Mouse (Mus musculus): ENCODE measurements around the gene Il5. TPM values are rescaled to one million over a fixed set of nuclear protein-coding genes. Genes with fewer than 3 reads are reported as not detected.

Gene Il5
- not detected in 2 replicates for polyA plus RNA-seq (2015; fragmentation: Nextera tagmentation; extraction: Ambion mirVana)

DNA sequence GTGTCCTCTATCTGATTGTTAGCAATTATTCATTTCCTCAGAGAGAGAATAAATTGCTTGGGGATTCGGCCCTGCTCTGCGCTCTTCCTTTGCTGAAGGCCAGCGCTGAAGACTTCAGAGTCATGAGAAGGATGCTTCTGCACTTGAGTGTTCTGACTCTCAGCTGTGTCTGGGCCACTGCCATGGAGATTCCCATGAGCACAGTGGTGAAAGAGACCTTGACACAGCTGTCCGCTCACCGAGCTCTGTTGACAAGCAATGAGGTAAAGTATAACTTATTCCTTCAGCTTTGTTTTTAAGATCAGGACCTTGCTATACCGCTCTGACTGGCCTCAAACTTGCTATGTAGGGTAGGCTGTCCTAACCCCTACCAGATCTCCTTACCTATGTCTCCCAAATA lies at the start of gene Il5:
Gene Il5, plus strand, starts transcription at position 80 of the 400 bp plus-strand sequence.
- Histone ChIP-seq H3K27me3 (replicated peaks; ENCODE audit: control insufficient read depth, insufficient read depth, low read length) (no peaks in the 10 kb centered on the region), H3K9ac (replicated peaks; ENCODE audit: low read depth, low read length) (no peak within 1 kb of the TSS), H3K4me1 (replicated peaks; ENCODE audit: control insufficient read depth, insufficient read depth, low read length) (no peaks in the 10 kb centered on the region), H3K9me3 (ENCODE audit: control insufficient read depth, low read length) (no peaks in the 10 kb centered on the region), H3K27ac (ENCODE audit: low read length) (no peak within 1 kb of the TSS), H3K4me2 (ENCODE audit: low read length) (no peak within 1 kb of the TSS), H3K36me3 (ENCODE audit: control insufficient read depth, insufficient read depth) (no peaks in the 10 kb centered on the region), H3K4me3 (replicated peaks; ENCODE audit: low read length) (no peak within 1 kb of the TSS)
- 89% methylated on average over 6 of the region's 6 CpGs for WGBS
- ATAC-seq, result no peak

DNA sequence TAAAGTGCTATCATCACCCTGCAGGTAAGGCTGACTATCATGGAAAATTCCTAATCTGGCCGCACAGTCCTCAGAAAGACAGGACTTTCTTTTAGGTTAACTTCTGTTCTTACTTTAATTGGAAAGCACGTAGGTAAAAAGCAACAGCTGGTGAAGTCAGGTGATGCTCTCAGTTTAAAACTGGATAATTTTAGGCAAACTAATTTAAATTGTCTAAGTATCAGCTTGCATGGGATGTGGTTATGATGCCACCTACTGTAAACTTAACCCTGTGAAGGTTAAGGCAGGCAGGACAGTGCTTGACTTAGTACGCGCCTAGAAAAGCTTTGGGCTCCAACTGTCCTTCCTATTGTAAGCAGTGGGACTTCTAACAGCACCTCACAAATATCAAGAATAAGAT lies 49.2 kb upstream of the Il5 start:
- Histone ChIP-seq H3K27ac (ENCODE audit: low read length) (no peak overlapping the region), H3K4me2 (ENCODE audit: low read length) (no peak overlapping the region), H3K4me1 (replicated peaks; ENCODE audit: control insufficient read depth, insufficient read depth, low read length) (no peaks in the 10 kb centered on the region), H3K9me3 (ENCODE audit: control insufficient read depth, low read length) (no peaks in the 10 kb centered on the region), H3K9ac (replicated peaks; ENCODE audit: low read depth, low read length) (no peak overlapping the region), H3K36me3 (ENCODE audit: control insufficient read depth, insufficient read depth) (peaks cover 10% of the 10 kb centered on the region), H3K27me3 (replicated peaks; ENCODE audit: control insufficient read depth, insufficient read depth, low read length) (no peaks in the 10 kb centered on the region), H3K4me3 (replicated peaks; ENCODE audit: low read length) (no peak overlapping the region)
- no peak for ATAC-seq
- WGBS, result 95% methylated on average over 4 of the region's 4 CpGs

DNA sequence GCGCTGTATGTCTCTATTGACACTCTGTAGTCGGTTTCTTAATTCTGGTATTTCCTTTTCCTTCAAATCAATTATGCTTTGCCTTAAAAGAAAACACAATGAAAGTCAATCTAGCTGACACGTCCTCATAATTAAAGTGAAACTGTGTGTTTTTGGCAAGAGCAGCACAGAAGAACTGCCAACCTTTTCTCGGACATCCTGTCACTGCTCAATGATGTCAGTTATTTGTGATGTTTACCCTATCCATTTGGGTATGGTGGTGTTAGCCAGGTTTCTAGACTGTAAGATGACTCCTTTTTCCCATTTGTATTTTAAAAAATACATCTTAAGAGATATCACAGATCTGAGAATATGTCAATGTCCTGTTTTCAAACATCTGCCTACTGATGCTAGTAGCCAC lies 40.5 kb upstream of the Il5 start:
- Histone ChIP-seq H3K9me3 (ENCODE audit: control insufficient read depth, low read length) (no peaks in the 10 kb centered on the region), H3K4me1 (replicated peaks; ENCODE audit: control insufficient read depth, insufficient read depth, low read length) (no peaks in the 10 kb centered on the region), H3K27ac (ENCODE audit: low read length) (no peak overlapping the region), H3K4me3 (replicated peaks; ENCODE audit: low read length) (no peak overlapping the region), H3K27me3 (replicated peaks; ENCODE audit: control insufficient read depth, insufficient read depth, low read length) (no peaks in the 10 kb centered on the region), H3K36me3 (ENCODE audit: control insufficient read depth, insufficient read depth) (peaks cover 9% of the 10 kb centered on the region), H3K4me2 (ENCODE audit: low read length) (no peak overlapping the region), H3K9ac (replicated peaks; ENCODE audit: low read depth, low read length) (no peak overlapping the region)
- 87% methylated on average over 4 of the region's 4 CpGs for WGBS
- ATAC-seq, result no peak

DNA sequence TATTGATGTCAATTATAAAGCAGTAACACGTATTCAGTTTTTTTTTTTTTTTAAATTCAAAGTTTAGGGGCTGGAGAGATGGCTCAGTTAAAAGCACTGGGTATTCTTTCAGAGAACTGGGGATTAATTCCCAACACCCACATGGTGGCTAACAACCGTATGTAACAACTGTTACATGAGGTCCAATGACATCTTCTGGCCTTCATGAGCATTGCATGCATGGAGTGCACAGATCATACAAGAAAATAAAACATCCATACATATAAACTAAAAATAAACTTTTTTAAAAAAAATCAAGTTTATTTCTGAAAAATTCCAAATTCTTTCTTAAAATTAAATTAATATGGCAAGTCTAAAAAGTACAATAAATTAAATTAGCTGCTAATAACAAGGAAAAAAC lies 38.9 kb upstream of the Il5 start:
- H3K4me1 ChIP-seq (replicated peaks; ENCODE audit: control insufficient read depth, insufficient read depth, low read length), result no peaks in the 10 kb centered on the region
- H3K4me2 ChIP-seq (ENCODE audit: low read length), result no peak overlapping the region
- H3K9me3 ChIP-seq (ENCODE audit: control insufficient read depth, low read length), result no peaks in the 10 kb centered on the region
- H3K9ac ChIP-seq (replicated peaks; ENCODE audit: low read depth, low read length), result no peak overlapping the region
- H3K27ac ChIP-seq (ENCODE audit: low read length), result no peak overlapping the region
- peaks cover 9% of the 10 kb centered on the region; the same call in 1 of the 2 replicates for H3K36me3 ChIP-seq (ENCODE audit: control insufficient read depth, insufficient read depth)
- H3K4me3 ChIP-seq (replicated peaks; ENCODE audit: low read length), result no peak overlapping the region
- WGBS, result 92% methylated on average over 2 of the region's 2 CpGs
- no peak for ATAC-seq
- no peaks in the 10 kb centered on the region for H3K27me3 ChIP-seq (replicated peaks; ENCODE audit: control insufficient read depth, insufficient read depth, low read length)

DNA sequence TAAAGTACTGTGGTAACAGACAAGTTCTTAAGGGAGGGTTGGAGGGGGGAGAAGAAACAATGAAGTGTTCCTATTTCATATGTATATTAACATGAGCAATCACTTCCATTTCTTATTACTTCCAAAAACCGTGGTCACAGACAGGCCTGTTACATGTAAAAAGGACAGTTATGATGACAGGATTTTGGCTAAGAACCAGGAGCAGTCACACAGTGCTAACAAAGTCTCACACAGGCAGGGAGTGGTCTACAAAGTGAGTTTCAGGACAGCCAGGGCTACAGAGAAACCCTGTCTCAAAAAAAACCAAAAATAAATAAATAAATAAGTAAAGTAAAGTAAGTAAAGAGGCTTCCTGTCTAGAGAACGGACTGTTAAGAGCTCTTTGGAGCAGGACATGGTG lies 38.4 kb upstream of the Il5 start:
- ATAC-seq, result no peak
- no peak overlapping the region for H3K9ac ChIP-seq (replicated peaks; ENCODE audit: low read depth, low read length)
- H3K27me3 ChIP-seq (replicated peaks; ENCODE audit: control insufficient read depth, insufficient read depth, low read length), result no peaks in the 10 kb centered on the region
- no peaks in the 10 kb centered on the region for H3K9me3 ChIP-seq (ENCODE audit: control insufficient read depth, low read length)
- H3K4me3 ChIP-seq (replicated peaks; ENCODE audit: low read length), result no peak overlapping the region
- H3K4me1 ChIP-seq (replicated peaks; ENCODE audit: control insufficient read depth, insufficient read depth, low read length), result no peaks in the 10 kb centered on the region
- peaks cover 9% of the 10 kb centered on the region; the same call in 1 of the 2 replicates for H3K36me3 ChIP-seq (ENCODE audit: control insufficient read depth, insufficient read depth)
- no peak overlapping the region for H3K27ac ChIP-seq (ENCODE audit: low read length)
- WGBS, result 85% methylated on average over 2 of the region's 2 CpGs
- no peak overlapping the region for H3K4me2 ChIP-seq (ENCODE audit: low read length)

DNA sequence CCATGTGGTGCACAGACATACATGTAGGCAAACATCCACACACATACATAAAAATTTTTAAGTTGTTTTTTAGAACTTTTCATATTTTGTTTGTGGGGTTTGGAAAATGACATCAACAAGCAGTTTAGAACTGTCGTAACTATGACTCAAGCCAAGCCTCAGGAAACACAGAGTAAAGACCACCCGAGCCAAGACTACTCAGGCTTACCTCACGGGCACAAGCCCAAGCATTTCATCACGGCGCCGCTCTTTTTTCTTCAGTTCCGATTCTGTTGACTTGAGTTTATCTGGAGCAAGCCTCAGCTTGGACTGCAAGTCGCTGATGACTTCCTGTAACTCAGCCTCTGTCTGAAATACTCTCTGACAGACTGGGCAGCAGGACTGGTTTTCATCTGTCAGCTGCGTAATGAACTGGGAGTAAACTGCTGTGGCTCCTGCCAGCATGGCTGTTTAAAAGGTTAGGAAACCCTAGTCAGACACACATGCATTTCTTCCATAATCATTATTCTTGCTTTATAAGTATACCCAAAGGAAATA lies 37.5 kb upstream of the Il5 start:
- Histone ChIP-seq H3K9ac (replicated peaks; ENCODE audit: low read depth, low read length) (no peak overlapping the region), H3K27ac (ENCODE audit: low read length) (no peak overlapping the region), H3K4me2 (ENCODE audit: low read length) (no peak overlapping the region), H3K4me3 (replicated peaks; ENCODE audit: low read length) (no peak overlapping the region), H3K36me3 (ENCODE audit: control insufficient read depth, insufficient read depth) (peaks cover 9% of the 10 kb centered on the region; the same call in 1 of the 2 replicates), H3K9me3 (ENCODE audit: control insufficient read depth, low read length) (no peaks in the 10 kb centered on the region), H3K4me1 (replicated peaks; ENCODE audit: control insufficient read depth, insufficient read depth, low read length) (no peaks in the 10 kb centered on the region), H3K27me3 (replicated peaks; ENCODE audit: control insufficient read depth, insufficient read depth, low read length) (no peaks in the 10 kb centered on the region)
- WGBS, result 94% methylated on average over 9 of the region's 9 CpGs
- ATAC-seq, result no peak

DNA sequence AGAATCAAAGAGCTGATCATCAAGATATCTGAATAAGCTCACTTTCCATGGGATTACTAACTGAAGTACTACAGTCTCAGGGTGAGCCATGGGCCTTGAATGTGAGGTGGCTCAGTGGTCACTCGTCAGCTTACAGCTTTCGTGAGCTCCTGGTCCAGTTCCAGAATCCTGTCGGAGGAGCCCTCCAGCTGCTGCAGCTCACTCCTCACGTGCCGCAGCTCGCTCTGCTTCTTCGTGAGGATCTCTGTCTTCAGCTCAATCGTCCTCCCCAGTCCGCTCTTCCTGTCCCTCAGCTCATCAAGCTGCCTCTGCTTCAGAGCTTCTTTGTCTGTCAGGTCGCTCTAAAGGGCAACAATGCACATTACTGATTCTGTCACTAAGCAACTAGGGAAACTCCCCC lies 28.6 kb upstream of the Il5 start:
- Histone ChIP-seq H3K9me3 (ENCODE audit: control insufficient read depth, low read length) (no peaks in the 10 kb centered on the region), H3K4me2 (ENCODE audit: low read length) (no peak overlapping the region), H3K27ac (ENCODE audit: low read length) (no peak overlapping the region), H3K4me3 (replicated peaks; ENCODE audit: low read length) (no peak overlapping the region), H3K36me3 (ENCODE audit: control insufficient read depth, insufficient read depth) (no peaks in the 10 kb centered on the region), H3K27me3 (replicated peaks; ENCODE audit: control insufficient read depth, insufficient read depth, low read length) (no peaks in the 10 kb centered on the region), H3K9ac (replicated peaks; ENCODE audit: low read depth, low read length) (no peak overlapping the region), H3K4me1 (replicated peaks; ENCODE audit: control insufficient read depth, insufficient read depth, low read length) (no peaks in the 10 kb centered on the region)
- 44% methylated on average over 10 of the region's 10 CpGs for WGBS
- ATAC-seq, result no peak

DNA sequence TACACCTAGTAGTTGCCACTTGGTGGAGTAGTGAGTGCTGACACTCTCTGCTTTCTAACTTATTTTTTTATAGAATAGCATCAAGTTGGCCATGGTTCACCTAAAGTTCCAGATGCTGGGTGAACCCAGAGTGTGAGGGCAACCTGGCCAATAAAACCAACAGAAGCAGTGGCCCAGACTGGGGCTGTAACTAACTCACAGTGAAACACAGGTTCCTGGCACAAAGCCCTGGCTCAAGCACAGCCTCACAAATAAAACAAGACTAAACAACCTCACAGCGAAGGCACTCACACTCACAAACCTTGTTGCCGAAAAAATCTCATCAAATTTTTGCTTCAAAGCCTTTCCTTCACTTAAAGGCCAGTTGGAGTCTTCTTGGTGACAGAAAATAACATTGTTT lies 22.1 kb upstream of the Il5 start:
- no peak overlapping the region for H3K27ac ChIP-seq (ENCODE audit: low read length)
- H3K4me2 ChIP-seq (ENCODE audit: low read length), result no peak overlapping the region
- no peaks in the 10 kb centered on the region for H3K9me3 ChIP-seq (ENCODE audit: control insufficient read depth, low read length)
- no peak overlapping the region for H3K4me3 ChIP-seq (replicated peaks; ENCODE audit: low read length)
- ATAC-seq, result no peak
- no peaks in the 10 kb centered on the region for H3K27me3 ChIP-seq (replicated peaks; ENCODE audit: control insufficient read depth, insufficient read depth, low read length)
- WGBS, result 93% methylated on average over 2 of the region's 2 CpGs
- no peaks in the 10 kb centered on the region for H3K4me1 ChIP-seq (replicated peaks; ENCODE audit: control insufficient read depth, insufficient read depth, low read length)
- 0 out of 2 replicates have a peak, but pooled peaks cover 3% of the 10 kb centered on the region for H3K36me3 ChIP-seq (ENCODE audit: control insufficient read depth, insufficient read depth)
- no peak overlapping the region for H3K9ac ChIP-seq (replicated peaks; ENCODE audit: low read depth, low read length)

DNA sequence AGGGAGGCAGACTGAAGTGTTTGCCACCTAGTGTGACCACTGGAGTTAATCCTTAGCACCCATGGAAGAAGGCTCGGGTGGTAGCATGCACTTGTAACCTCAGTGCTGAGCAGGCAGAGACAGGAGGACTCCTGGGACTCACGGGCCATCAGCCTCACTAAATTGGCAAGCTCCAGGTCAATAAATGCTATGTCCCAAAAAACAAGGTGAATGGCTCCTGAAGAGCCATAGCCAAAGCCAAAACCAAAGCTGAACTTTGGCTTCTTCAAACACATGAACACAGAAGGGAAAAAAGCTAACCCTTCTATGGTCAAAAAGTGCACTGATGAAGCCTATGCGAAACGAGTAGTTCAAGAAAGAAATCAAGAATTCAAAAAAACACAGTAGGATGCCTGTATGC lies 21.2 kb upstream of the Il5 start:
- Histone ChIP-seq H3K27ac (ENCODE audit: low read length) (no peak overlapping the region), H3K9me3 (ENCODE audit: control insufficient read depth, low read length) (no peaks in the 10 kb centered on the region), H3K36me3 (ENCODE audit: control insufficient read depth, insufficient read depth) (0 out of 2 replicates have a peak, but pooled peaks cover 3% of the 10 kb centered on the region), H3K27me3 (replicated peaks; ENCODE audit: control insufficient read depth, insufficient read depth, low read length) (no peaks in the 10 kb centered on the region), H3K9ac (replicated peaks; ENCODE audit: low read depth, low read length) (no peak overlapping the region), H3K4me3 (replicated peaks; ENCODE audit: low read length) (no peak overlapping the region), H3K4me2 (ENCODE audit: low read length) (no peak overlapping the region), H3K4me1 (replicated peaks; ENCODE audit: control insufficient read depth, insufficient read depth, low read length) (no peaks in the 10 kb centered on the region)
- ATAC-seq, result no peak
- 88% methylated on average over 4 of the region's 4 CpGs for WGBS

Measured in forebrain, embryonic 16.5 days (tissue).